Mouse (Mus musculus): ENCODE measurements around the gene Sulf2. TPM values are rescaled to one million over a fixed set of nuclear protein-coding genes. Genes with fewer than 3 reads are reported as not detected.

Sulf2 gene
- total RNA-seq, 2 experiments from 2014 or later, result 192 to 224 TPM

DNA sequence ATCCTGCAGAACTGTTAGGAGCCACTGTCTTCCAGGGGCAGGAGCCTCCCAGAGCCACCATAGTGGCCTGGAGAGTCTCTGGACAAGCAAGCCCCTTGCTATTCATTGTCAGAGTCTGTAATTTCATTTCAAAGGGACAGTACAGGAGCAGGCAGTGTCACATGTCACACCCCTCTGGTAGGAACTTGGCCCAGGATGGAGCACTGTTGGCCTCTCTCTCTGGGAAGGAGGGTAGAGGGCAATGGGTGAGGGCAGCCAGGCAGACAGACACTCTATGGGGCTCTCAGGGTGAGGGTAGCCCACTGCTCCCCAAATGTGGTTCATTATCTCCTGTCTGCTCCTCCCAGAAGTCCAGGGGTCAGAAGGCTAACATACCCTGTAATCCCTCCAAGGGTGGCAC is 63.9 kb downstream of the Sulf2 start:
- no peak for DNase-seq (ENCODE audit: low spot score in 2 of 2)

DNA sequence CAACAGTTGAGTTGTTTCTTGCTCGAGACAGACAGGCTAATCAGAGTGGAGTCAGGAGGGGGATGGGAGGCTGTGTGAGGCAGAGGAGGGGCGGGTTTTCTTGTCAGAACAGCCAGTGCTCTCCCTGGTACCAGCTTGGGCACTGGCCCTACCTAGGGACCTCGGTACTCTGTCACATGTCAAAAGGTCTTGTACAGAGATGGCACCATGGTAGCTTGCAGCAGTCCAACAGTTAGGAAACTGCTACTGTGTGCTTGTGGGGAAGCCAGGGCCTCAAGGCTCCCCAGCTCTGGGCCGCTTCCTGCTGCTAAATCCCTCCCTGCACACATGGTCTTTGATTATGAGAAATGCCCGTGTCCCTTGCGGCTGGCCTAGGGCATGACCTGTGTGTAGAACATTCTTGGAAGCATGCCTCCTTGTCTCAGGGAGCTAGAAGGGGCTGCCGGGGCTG is 65.3 kb downstream of the Sulf2 start:
- no peak for DNase-seq (ENCODE audit: low spot score in 2 of 2)

- no peak for DNase-seq (ENCODE audit: low spot score in 2 of 2)
These were observed 66.5 kb downstream of the Sulf2 start for GRCm38 (mm10) chr2:166088991-166089390.

DNA sequence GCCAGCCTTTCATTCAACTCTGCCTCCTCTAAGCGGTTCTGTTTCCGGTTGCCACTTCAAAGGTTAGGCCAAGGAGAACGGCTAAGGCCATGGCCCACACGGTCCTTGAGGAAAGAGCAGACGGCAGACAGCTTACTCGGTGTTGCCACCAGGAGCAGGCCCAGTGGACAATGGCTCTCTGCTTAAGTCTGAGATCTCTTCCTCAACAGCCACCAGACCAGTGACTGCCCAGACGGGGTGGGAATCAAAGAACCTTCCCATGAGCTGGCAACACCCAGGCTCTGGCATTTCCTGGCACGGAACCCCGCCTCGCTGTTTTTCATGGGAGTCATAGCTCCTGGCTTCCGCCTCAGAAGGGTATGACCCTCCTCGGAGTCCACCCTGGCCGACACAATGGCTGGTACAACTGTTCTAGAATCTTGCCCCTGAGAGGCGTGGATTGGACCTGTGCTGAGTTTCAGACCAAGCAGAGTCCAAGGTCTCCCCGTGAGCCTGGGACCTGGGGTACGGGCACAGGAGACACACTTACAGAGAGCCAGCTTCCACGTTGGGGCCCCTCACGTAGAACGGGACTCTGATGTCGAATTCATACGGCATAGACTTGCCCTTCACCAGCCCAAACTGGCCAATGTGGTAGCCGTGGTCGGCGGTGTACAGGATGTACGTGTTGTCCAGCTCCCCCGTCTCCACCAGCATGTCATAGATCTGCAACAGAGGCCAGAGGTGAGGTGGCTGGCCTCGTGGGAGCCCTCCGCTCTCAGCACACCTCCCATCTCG is 68.8 kb downstream of the Sulf2 start:
- DNase-seq (ENCODE audit: low spot score in 2 of 2), result no peak

GRCm38 (mm10) chr2:166085780-166086179 is 69.7 kb downstream of the Sulf2 start:
- no peak for DNase-seq (ENCODE audit: low spot score in 2 of 2)

- DNase-seq (ENCODE audit: low spot score in 2 of 2), result peak; percentile 82 to 83
These were observed 70.5 kb downstream of the Sulf2 start for GRCm38 (mm10) chr2:166084964-166085363.

GRCm38 (mm10) chr2:166084111-166084510 is 71.4 kb downstream of the Sulf2 start:
- DNase-seq (ENCODE audit: low spot score in 2 of 2), result no peak

GRCm38 (mm10) chr2:166083542-166084031 is 71.9 kb downstream of the Sulf2 start:
- DNase-seq (ENCODE audit: low spot score in 2 of 2), result no peak

DNA sequence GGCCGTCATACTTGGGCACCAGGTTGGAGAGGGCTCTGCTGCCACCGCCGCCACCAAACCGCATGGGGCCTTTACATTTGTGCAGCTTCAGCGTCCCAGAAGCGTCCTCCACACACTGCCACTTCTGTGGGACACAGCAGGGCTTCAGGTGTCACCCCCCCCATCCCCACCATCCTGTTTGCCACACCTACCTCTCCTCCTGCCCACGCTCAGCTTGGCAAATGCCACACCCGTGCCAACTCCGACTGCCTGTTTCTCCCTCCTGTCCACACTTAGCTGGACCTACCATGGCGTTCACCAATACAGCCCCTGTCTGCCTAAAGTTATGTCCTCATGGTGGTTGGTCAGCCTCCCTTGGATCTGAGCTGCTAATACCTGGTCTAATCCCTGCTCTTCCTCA is 72.8 kb downstream of the Sulf2 start:
- no peak for DNase-seq (ENCODE audit: low spot score in 2 of 2)

DNA sequence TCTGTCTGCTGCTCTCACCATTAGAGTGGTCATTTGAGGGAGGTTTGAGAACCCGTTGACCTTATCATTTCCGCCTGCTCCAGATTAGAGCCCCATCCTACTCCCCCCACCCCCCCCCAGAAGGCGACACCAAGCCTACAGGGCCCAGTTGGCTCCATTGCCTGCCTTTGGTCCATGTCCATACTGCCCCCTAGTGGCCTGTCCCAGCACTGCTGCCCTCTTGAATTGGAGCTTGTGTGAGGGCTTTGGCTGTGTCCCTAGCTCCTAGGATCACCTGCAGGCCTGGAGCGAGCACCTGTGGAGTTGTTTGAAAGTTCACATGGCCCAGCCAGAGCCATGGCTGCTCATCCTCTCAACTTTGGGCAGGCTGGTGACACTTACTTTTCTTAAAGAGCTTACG is 73.3 kb downstream of the Sulf2 start:
- DNase-seq (ENCODE audit: low spot score in 2 of 2), result peak; percentile 79 to 81

- no peak for DNase-seq (ENCODE audit: low spot score in 2 of 2)
These were observed 74.3 kb downstream of the Sulf2 start for GRCm38 (mm10) chr2:166080967-166081750.

DNA sequence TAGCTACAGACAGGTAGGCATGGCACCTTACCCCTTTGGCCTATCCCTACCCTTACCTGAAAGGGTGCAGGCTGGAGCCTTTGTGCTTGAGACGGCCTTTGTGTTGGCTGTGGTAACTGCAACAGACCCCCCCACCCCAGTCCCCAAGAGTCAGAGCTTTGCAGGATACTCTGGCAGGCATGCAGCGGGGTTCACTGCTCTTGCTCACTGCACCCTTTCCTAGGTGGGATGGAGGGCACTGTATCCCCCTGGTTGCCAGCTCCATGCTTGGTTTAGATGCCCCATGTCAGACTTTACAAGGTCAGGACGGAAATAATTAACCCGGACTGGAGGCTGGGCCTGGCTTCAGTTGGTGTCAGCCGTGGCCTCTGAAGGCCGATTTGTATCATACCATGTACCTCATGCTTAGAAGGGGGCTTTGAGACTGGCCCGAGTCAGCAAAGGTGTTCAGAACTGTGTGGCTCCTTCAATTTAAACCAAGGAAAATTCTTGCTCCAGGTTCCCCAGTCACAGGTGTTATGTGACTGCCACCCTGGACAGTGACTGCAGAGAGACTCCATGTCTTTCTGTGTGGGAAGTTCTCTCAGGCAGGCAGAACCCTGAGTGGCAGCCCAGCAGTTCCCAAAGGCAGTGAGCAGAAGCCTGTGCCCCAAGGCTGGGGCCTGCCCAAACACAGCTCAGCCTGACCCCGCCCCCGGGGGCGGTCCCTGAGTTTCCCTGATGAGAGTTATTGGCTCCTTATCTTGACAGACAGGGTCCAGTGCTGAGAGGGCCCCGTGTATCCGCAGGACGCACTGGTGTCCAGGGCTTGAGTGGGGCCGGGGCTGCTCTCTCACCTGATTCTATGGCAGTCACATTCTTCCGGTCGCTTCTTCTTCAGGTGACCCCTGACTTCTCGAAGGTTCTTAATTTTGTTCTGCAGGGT is 75.2 kb downstream of the Sulf2 start:
- no peak for DNase-seq (ENCODE audit: low spot score in 2 of 2)

DNA sequence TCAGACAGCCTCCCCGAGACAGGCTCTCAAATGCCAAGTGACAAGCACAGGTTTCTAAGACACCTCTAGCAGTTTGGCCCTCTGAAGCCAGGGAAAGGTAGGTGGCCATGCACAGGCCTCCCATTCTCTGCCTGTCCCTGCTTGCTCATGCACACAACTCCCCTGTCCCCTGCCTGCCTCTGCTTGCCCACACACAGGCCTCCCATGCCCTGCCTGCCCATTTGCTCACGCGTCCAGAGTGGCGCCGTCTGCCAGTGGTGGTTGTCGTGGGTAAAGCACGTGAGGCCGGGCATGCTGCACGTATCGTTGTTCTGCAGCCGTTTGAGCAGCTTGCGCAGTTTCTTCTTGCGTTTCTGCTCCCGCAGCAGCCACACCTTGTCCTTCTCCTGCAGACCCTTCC is 76.2 kb downstream of the Sulf2 start:
- no peak for DNase-seq (ENCODE audit: low spot score in 2 of 2)

DNA sequence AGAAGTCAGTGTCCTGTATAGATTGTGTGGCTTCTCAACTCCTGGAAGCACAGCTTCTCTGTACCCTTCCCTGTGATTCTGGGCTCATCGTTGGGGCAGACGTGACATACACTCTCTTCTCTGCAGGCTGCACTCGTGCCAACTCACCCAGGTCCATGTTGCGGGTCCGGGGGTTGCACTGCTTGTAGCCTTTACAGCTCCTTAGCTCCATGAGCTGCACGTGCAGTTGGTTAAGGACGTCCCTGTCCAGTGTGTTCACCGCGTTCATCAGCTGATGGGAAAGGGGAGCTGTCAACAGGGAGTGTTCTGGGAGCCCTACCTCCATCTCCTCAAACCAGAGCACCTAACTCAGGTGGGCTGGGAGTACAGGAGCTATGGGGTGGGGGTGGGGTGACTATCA is 78.1 kb downstream of the Sulf2 start:
- no peak for DNase-seq (ENCODE audit: low spot score in 2 of 2)

GRCm38 (mm10) chr2:166074322-166074721 is 81.1 kb downstream of the Sulf2 start:
- DNase-seq (ENCODE audit: low spot score in 2 of 2), result no peak

DNA sequence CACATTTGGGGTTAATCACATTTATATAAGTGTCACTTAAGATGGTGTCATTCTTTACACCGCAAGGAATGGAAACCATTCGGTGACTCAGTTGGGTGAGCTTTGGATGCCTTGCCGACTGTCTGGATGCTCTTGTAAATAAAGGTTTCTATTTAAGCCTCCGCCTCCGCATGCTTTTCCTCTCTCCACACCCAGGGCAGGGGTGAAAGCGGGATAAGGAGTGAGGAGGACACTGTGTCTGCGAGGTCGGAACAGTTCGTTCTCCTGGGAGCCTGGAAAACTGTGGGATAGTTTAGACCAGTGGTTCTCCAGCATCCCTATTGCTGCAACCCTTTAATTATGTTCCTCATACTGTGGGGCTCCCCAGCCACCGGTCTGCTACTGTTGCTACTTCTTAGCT is 82.4 kb downstream of the Sulf2 start:
- DNase-seq (ENCODE audit: low spot score in 2 of 2), result no peak

GRCm38 (mm10) chr2:166071889-166072288 is 83.6 kb downstream of the Sulf2 start:
- DNase-seq (ENCODE audit: low spot score in 2 of 2), result no peak

- no peak for DNase-seq (ENCODE audit: low spot score in 2 of 2)
These were observed 84.0 kb downstream of the Sulf2 start for GRCm38 (mm10) chr2:166071481-166071880.

GRCm38 (mm10) chr2:166069738-166070137 is 85.7 kb downstream of the Sulf2 start:
- DNase-seq (ENCODE audit: low spot score in 2 of 2), result no peak

DNA sequence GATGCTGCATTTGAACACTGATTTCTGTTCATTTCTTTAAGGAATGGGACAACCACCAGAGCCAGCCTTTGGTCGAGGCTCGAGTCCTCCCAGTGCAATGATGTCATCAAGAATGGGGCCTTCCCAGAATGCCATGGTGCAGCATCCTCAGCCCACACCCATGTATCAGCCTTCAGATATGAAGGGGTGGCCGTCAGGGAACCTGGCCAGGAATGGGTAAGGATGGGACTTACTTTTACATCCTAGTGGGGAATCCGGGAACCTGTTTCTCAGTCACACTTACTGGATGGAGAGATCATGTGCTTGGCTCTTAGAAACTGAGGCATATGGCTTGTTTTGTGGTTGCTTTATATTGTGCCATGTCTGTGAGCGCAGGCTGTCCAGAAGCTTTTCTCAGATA is 86.3 kb downstream of the Sulf2 start:
- no peak for DNase-seq (ENCODE audit: low spot score in 2 of 2)

DNA sequence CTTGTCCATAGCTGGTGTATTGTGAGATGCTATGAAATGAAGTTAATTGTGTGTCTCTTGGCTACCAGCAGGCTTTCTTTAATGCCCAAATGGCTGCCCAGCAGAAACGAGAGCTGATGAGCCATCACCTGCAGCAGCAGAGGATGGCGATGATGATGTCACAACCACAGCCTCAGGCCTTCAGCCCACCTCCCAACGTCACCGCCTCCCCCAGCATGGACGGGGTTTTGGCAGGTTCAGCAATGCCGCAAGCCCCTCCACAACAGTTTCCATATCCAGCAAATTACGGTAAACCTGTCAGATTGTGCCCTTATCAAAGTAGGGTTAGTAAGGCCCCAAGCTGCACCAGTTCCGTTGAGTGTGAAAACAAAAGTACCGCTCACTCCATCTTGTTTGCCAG is 87.2 kb downstream of the Sulf2 start:
- DNase-seq (ENCODE audit: low spot score in 2 of 2), result no peak

All from layer of hippocampus, postnatal 10 days (tissue).